Mouse (Mus musculus): Measurements from ENCODE around the gene Zwilch. TPM values are rescaled to one million over a fixed set of nuclear protein-coding genes. Genes with fewer than 3 reads are reported as not detected.
"Not testable (repeated sequence)": the region's sequence is repeated elsewhere in the genome, so short reads cannot be mapped to it uniquely, and the experiment has no call there.

The Zwilch gene
- polyA plus RNA-seq, 1 experiment from 2014 or later, result 36.0 TPM

DNA sequence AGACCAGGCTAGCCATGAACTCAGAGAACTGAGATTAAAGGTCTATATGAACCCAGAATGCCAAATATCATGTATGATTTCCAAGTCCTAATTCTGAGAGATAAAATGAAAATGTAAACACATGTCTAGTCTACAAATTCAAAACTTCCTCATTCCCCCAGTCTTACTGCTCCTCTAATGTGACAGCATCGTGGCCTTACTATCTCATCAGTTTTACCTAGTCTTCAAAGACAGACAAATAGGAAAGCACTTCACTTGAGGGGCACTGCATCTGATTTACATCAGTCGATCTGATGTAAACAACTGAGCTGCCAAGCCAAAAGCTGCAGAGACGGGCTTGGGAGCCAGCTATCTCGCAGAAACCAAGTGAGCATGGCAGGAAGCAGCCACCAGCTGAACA, 43.2 kb upstream of the Zwilch start:
- H3K27ac ChIP-seq (replicated peaks; ENCODE audit: low read depth, low read length), result no peak overlapping the region
- 68% methylated on average over 4 of the region's 4 CpGs for WGBS
- peaks cover 2% of the 10 kb centered on the region; the same call in 1 of the 2 replicates for H3K36me3 ChIP-seq (ENCODE audit: control insufficient read depth, insufficient read depth, low read length)
- no peak overlapping the region for H3K4me2 ChIP-seq (ENCODE audit: low read depth, severe bottlenecking)
- DNase-seq (ENCODE audit: low spot score) (no peak), ATAC-seq (ENCODE audit: insufficient number of reproducible peaks, low FRiP score, low TSS enrichment, low read depth) (no peak)
- no peak overlapping the region for H3K4me3 ChIP-seq (ENCODE audit: low read depth, low read length)
- H3K4me1 ChIP-seq (ENCODE audit: control insufficient read depth, insufficient read depth, low read length), result no peaks in the 10 kb centered on the region
- H3K9ac ChIP-seq (ENCODE audit: low read length), result no peak overlapping the region
- H3K9me3 ChIP-seq (ENCODE audit: control insufficient read depth, low read length), result no peaks in the 10 kb centered on the region
- H3K27me3 ChIP-seq (ENCODE audit: control insufficient read depth, insufficient read depth, low read length), result no peaks in the 10 kb centered on the region

DNA sequence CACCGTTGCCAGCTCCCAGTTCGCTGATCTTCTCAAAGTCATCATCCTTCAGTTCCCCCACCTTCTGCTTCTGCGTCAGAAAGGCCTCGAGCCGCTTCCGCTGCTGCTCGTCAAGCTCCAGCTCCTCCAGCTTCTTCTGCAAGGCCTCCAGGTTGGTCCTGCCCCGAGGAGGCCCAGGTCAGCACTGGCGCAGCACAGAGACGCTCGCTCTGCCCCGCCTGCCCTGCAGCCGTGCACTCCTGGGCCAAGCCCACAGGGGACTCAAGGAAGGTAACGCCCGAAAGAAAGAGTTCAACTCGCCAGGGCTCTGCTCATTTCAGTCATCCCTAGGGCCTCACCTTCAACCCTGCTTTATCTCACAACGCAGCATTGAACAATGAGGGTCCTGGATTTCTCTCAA, 41.5 kb upstream of the Zwilch start:
- Histone ChIP-seq H3K9ac (ENCODE audit: low read length) (no peak overlapping the region), H3K27me3 (ENCODE audit: control insufficient read depth, insufficient read depth, low read length) (no peaks in the 10 kb centered on the region), H3K9me3 (ENCODE audit: control insufficient read depth, low read length) (no peaks in the 10 kb centered on the region), H3K4me1 (ENCODE audit: control insufficient read depth, insufficient read depth, low read length) (no peaks in the 10 kb centered on the region), H3K4me3 (ENCODE audit: low read depth, low read length) (no peak overlapping the region), H3K4me2 (ENCODE audit: low read depth, severe bottlenecking) (no peak overlapping the region), H3K36me3 (ENCODE audit: control insufficient read depth, insufficient read depth, low read length) (peaks cover 2% of the 10 kb centered on the region; the same call in 1 of the 2 replicates), H3K27ac (replicated peaks; ENCODE audit: low read depth, low read length) (no peak overlapping the region)
- WGBS, result 88% methylated on average over 17 of the region's 17 CpGs
- ATAC-seq (ENCODE audit: insufficient number of reproducible peaks, low FRiP score, low TSS enrichment, low read depth) (no peak), DNase-seq (ENCODE audit: low spot score) (no peak)

DNA sequence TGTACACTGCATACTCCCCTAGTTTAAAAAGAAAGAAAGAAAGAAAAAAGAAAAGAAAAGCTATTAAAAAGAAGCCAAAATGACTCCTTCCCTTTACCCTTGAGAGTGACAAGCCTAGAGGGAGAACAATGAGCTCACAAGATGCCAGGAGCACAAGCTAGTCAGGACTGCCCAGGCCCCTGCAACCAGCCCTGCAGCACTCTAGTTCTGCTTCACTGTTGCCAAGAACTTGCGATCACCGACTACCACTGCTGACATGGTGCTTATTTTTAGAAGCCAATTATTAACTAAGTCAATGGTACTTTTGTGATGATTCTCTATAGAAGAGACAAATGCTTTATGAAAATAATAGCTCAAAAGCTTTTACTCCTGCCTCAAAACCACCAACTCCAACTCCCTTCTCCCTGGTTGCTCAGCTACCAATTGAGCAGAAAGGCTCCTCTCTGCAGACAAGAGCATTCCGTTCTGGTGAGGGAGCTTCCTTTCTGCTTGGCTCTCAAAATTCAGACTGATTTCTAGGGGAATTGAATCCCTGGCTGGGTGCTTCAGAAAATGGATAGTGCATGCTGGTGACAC, 34.7 kb upstream of the Zwilch start:
- no peaks in the 10 kb centered on the region for H3K4me1 ChIP-seq (ENCODE audit: control insufficient read depth, insufficient read depth, low read length)
- WGBS, result 93% methylated on average over 3 of the region's 3 CpGs
- H3K9me3 ChIP-seq (ENCODE audit: control insufficient read depth, low read length), result no peaks in the 10 kb centered on the region
- no peak overlapping the region for H3K4me2 ChIP-seq (ENCODE audit: low read depth, severe bottlenecking)
- no peak overlapping the region for H3K27ac ChIP-seq (replicated peaks; ENCODE audit: low read depth, low read length)
- no peak for ATAC-seq (ENCODE audit: insufficient number of reproducible peaks, low FRiP score, low TSS enrichment, low read depth)
- DNase-seq (ENCODE audit: low spot score), result no peak
- peaks cover 2% of the 10 kb centered on the region; the same call in 1 of the 2 replicates for H3K36me3 ChIP-seq (ENCODE audit: control insufficient read depth, insufficient read depth, low read length)
- H3K9ac ChIP-seq (ENCODE audit: low read length), result no peak overlapping the region
- H3K27me3 ChIP-seq (ENCODE audit: control insufficient read depth, insufficient read depth, low read length), result no peaks in the 10 kb centered on the region
- no peak overlapping the region for H3K4me3 ChIP-seq (ENCODE audit: low read depth, low read length)

GRCm38 (mm10) chr9:64202866-64203265, 30.0 kb upstream of the Zwilch start:
- ATAC-seq (ENCODE audit: insufficient number of reproducible peaks, low FRiP score, low TSS enrichment, low read depth), result no peak

GRCm38 (mm10) chr9:64202331-64202730, 29.4 kb upstream of the Zwilch start:
- H3K4me2 ChIP-seq (ENCODE audit: low read depth, severe bottlenecking), result no peak overlapping the region
- H3K27ac ChIP-seq (replicated peaks; ENCODE audit: low read depth, low read length), result no peak overlapping the region
- H3K27me3 ChIP-seq (ENCODE audit: control insufficient read depth, insufficient read depth, low read length), result no peaks in the 10 kb centered on the region
- no peak overlapping the region for H3K9ac ChIP-seq (ENCODE audit: low read length)
- H3K4me3 ChIP-seq (ENCODE audit: low read depth, low read length), result no peak overlapping the region
- H3K9me3 ChIP-seq (ENCODE audit: control insufficient read depth, low read length), result no peaks in the 10 kb centered on the region
- no peaks in the 10 kb centered on the region for H3K36me3 ChIP-seq (ENCODE audit: control insufficient read depth, insufficient read depth, low read length)
- ATAC-seq (ENCODE audit: insufficient number of reproducible peaks, low FRiP score, low TSS enrichment, low read depth) (no peak), DNase-seq (ENCODE audit: low spot score) (no peak)
- no peaks in the 10 kb centered on the region for H3K4me1 ChIP-seq (ENCODE audit: control insufficient read depth, insufficient read depth, low read length)

More at GRCm38 (mm10) chr9:64202866-64203265, 30.0 kb upstream of the Zwilch start:
- no peak overlapping the region for H3K4me3 ChIP-seq (ENCODE audit: low read depth, low read length)
- DNase-seq (ENCODE audit: low spot score), result no peak
- H3K9me3 ChIP-seq (ENCODE audit: control insufficient read depth, low read length), result no peaks in the 10 kb centered on the region
- no peak overlapping the region for H3K27ac ChIP-seq (replicated peaks; ENCODE audit: low read depth, low read length)
- H3K4me2 ChIP-seq (ENCODE audit: low read depth, severe bottlenecking), result no peak overlapping the region
- no peaks in the 10 kb centered on the region for H3K4me1 ChIP-seq (ENCODE audit: control insufficient read depth, insufficient read depth, low read length)
- no peaks in the 10 kb centered on the region for H3K36me3 ChIP-seq (ENCODE audit: control insufficient read depth, insufficient read depth, low read length)
- H3K27me3 ChIP-seq (ENCODE audit: control insufficient read depth, insufficient read depth, low read length), result no peaks in the 10 kb centered on the region
- no peak overlapping the region for H3K9ac ChIP-seq (ENCODE audit: low read length)

GRCm38 (mm10) chr9:64199897-64200296, 27.0 kb upstream of the Zwilch start:
- no peaks in the 10 kb centered on the region; the same call in 1 of the 2 replicates for H3K36me3 ChIP-seq (ENCODE audit: control insufficient read depth, insufficient read depth, low read length)
- no peak overlapping the region for H3K4me2 ChIP-seq (ENCODE audit: low read depth, severe bottlenecking)

DNA sequence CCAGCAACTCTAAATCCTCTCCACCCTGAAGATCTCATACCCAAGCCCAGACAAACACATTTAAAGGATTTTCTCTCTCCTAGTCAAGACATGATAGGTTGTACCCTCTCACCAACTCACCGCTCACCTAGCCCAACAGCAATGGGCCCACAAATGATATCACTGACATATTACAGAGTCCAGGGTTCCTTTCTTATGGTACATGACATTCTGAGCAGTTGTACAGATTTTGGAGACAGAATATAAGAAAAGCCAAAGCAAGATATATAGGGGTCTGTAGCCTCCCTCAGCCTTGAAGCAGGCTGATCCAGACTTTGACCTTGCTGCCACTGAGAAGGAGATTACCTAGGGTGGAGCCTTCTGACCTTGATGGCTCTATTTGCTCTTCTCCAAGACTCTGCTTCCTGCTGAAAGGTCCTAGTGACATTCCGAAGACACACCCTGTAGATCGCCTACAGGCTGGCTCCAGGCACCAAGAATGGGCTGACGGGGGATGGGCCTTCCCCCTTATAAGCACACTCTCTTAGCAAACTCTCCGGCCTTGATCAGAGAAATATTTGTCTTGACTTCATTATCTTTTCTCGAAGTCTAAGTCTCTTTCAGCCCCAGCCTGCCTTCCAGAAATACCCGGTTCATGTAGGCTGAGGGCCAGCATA, 26.0 kb upstream of the Zwilch start:
- DNase-seq (ENCODE audit: low spot score); H3K27me3 ChIP-seq (ENCODE audit: control insufficient read depth, insufficient read depth, low read length); H3K4me2 ChIP-seq (ENCODE audit: low read depth, severe bottlenecking); H3K4me3 ChIP-seq (ENCODE audit: low read depth, low read length); H3K36me3 ChIP-seq (ENCODE audit: control insufficient read depth, insufficient read depth, low read length); H3K9ac ChIP-seq (ENCODE audit: low read length); H3K9me3 ChIP-seq (ENCODE audit: control insufficient read depth, low read length); ATAC-seq (ENCODE audit: insufficient number of reproducible peaks, low FRiP score, low TSS enrichment, low read depth); H3K27ac ChIP-seq (replicated peaks; ENCODE audit: low read depth, low read length); H3K4me1 ChIP-seq (ENCODE audit: control insufficient read depth, insufficient read depth, low read length): not testable (repeated sequence)
- 91% methylated on average over 7 of the region's 7 CpGs for WGBS

More at GRCm38 (mm10) chr9:64199897-64200296, 27.0 kb upstream of the Zwilch start:
- WGBS, result 71% methylated on average over 2 of the region's 2 CpGs
- no peak for ATAC-seq (ENCODE audit: insufficient number of reproducible peaks, low FRiP score, low TSS enrichment, low read depth)
- no peak overlapping the region for H3K27ac ChIP-seq (replicated peaks; ENCODE audit: low read depth, low read length)
- no peaks in the 10 kb centered on the region for H3K4me1 ChIP-seq (ENCODE audit: control insufficient read depth, insufficient read depth, low read length)
- no peak overlapping the region for H3K4me3 ChIP-seq (ENCODE audit: low read depth, low read length)
- no peak for DNase-seq (ENCODE audit: low spot score)
- no peaks in the 10 kb centered on the region for H3K9me3 ChIP-seq (ENCODE audit: control insufficient read depth, low read length)
- H3K9ac ChIP-seq (ENCODE audit: low read length), result no peak overlapping the region
- H3K27me3 ChIP-seq (ENCODE audit: control insufficient read depth, insufficient read depth, low read length), result no peaks in the 10 kb centered on the region

DNA sequence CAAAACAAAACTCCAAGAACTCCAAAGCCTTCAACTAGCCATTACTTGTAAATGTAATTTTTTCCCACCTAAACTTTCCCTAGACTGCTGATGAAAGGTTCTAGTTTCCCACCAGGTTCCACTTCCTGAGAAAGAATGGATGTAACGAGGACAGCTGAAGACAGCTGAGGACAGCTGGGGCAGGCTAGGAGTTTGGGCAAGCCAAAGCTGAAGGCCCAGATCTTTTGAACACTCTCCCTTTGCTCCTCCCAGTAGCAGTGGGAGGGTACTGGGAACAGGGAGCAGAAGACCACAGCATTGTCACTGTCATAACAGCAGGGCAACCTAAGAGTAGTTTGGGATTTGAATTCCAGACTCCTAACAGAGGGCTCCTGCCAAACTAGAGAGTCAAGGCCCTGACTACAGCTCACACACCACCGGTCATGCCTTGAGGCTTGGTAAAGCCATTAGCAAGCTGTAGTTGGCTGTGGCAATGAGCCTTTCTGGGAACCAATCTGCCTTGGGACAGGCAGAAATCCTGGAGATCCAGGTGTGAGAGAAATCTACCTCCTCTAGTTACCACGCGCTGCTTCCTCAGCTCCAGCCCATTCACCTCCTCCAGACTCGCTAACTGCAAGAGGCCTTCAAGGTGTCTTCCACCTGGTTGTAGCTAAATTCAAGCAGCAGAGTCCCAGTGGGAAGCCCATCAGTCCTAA, 25.3 kb upstream of the Zwilch start:
- no peak overlapping the region for H3K4me2 ChIP-seq (ENCODE audit: low read depth, severe bottlenecking)
- no peaks in the 10 kb centered on the region for H3K27me3 ChIP-seq (ENCODE audit: control insufficient read depth, insufficient read depth, low read length)
- DNase-seq (ENCODE audit: low spot score) (no peak), ATAC-seq (ENCODE audit: insufficient number of reproducible peaks, low FRiP score, low TSS enrichment, low read depth) (no peak)
- H3K27ac ChIP-seq (replicated peaks; ENCODE audit: low read depth, low read length), result no peak overlapping the region
- H3K4me1 ChIP-seq (ENCODE audit: control insufficient read depth, insufficient read depth, low read length), result no peaks in the 10 kb centered on the region
- no peaks in the 10 kb centered on the region for H3K9me3 ChIP-seq (ENCODE audit: control insufficient read depth, low read length)
- H3K4me3 ChIP-seq (ENCODE audit: low read depth, low read length), result no peak overlapping the region
- WGBS, result 94% methylated on average over 5 of the region's 5 CpGs
- H3K9ac ChIP-seq (ENCODE audit: low read length), result no peak overlapping the region
- no peaks in the 10 kb centered on the region; the same call in 1 of the 2 replicates for H3K36me3 ChIP-seq (ENCODE audit: control insufficient read depth, insufficient read depth, low read length)
